Mouse (Mus musculus) hematopoietic stem cell, adult 5-6 weeks (primary cell): ENCODE data around the gene Nol3. TPM values are rescaled to one million over a fixed set of nuclear protein-coding genes. Genes with fewer than 3 reads are reported as not detected.
"Not testable (repeated sequence)": the region's sequence is repeated elsewhere in the genome, so short reads cannot be mapped to it uniquely, and the experiment has no call there.

Experiments
- ATAC-seq, 2 experiments: fragments of 125-278 bp in 1 of 2; replicated peaks in 1 of 2; 2 replicates each; pipeline ENCODE4 v1.8.0; 2016 to 2017; ENCODE audit warnings: inconsistent platforms in 2 of 2, mild to moderate bottlenecking in 2 of 2, moderate number of reproducible peaks in 2 of 2, low read depth in 1 of 2, moderate TSS enrichment in 1 of 2; ENCODE audit not compliant: low FRiP score in 2 of 2, poor library complexity in 2 of 2, severe bottlenecking in 2 of 2, insufficient read depth in 1 of 2, low TSS enrichment in 1 of 2
- total RNA-seq: library from RNA; stranded (forward); fragments of 172-1452, 232-1000 nt; gene quantifications from 2 replicates; pipeline ENCODE4 v1.2.3, GENCODE M21; 2017

Gene Nol3
- total RNA-seq = 0.30 and 0.31 TPM in 2 replicates

- no peak for ATAC-seq
Observed at GRCm38 (mm10) chr8:105275840-105276239, at the start of gene Nol3. TSS of gene Nol3 (plus strand) at chr8:105276140.

- 0 out of 4 replicates have a peak, but pooled peaks of 1 of the 2 experiments have one; percentile 17 for ATAC-seq
Observed at GRCm38 (mm10) chr8:105231503-105232320, 44.2 kb upstream of the Nol3 start.

- ATAC-seq = not testable (repeated sequence)
Observed at GRCm38 (mm10) chr8:105232321-105232693, 43.6 kb upstream of the Nol3 start.

- ATAC-seq = no peak
Observed at GRCm38 (mm10) chr8:105233126-105233935, 42.6 kb upstream of the Nol3 start.

- no peak for ATAC-seq
Observed at GRCm38 (mm10) chr8:105235206-105235605, 40.7 kb upstream of the Nol3 start.

GRCm38 (mm10) chr8:105237442-105238142 is 38.3 kb upstream of the Nol3 start:
- ATAC-seq = peak in 1 of 2 experiments; percentile 60; a peak in 1 of 4 replicates

- no peak for ATAC-seq
Observed at GRCm38 (mm10) chr8:105241016-105241415, 34.9 kb upstream of the Nol3 start.

- no peak for ATAC-seq
Observed at GRCm38 (mm10) chr8:105251954-105252353, 24.0 kb upstream of the Nol3 start.

- ATAC-seq = no peak
Observed at GRCm38 (mm10) chr8:105252680-105253537, 23.0 kb upstream of the Nol3 start.

- ATAC-seq = no peak
Observed at GRCm38 (mm10) chr8:105253766-105254151, 22.2 kb upstream of the Nol3 start.

GRCm38 (mm10) chr8:105254152-105254965 is 21.6 kb upstream of the Nol3 start:
- peak; percentile 81 to 88 for ATAC-seq

GRCm38 (mm10) chr8:105254966-105255350 is 21.0 kb upstream of the Nol3 start, which contains the start of gene B3gnt9:
TSS of gene B3gnt9 (minus strand) at chr8:105255153.
- peak; percentile 18 to 29; a peak in 1 of 4 replicates for ATAC-seq

- ATAC-seq = no peak
Observed at GRCm38 (mm10) chr8:105257318-105258114, 18.4 kb upstream of the Nol3 start.

GRCm38 (mm10) chr8:105258911-105259720 is 16.8 kb upstream of the Nol3 start:
- ATAC-seq = peak in 1 of 2 experiments; percentile 2; a peak in 2 of 4 replicates
